Mouse (Mus musculus) ES-E14 (cell line): ENCODE measurements around the gene Ccdc149. TPM values are rescaled to one million over a fixed set of nuclear protein-coding genes. Genes with fewer than 3 reads are reported as not detected.

Experiments
- DNase-seq: peaks from one replicate; pipeline ENCODE4 v3.0.0-alpha.2; 2013; ENCODE audit warnings: low read depth, low spot score
- H3K27ac ChIP-seq: 2 replicates; pipeline ENCODE4 v1.5.1; 2012; ENCODE audit warnings: low read depth, mild to moderate bottlenecking, low read length, moderate library complexity, mixed read lengths; ENCODE audit not compliant: poor library complexity, insufficient read depth, severe bottlenecking
- H3K36me3 ChIP-seq: 2 replicates; pipeline ENCODE4 v1.6.1; 2012; ENCODE audit warnings: mild to moderate bottlenecking, low read length, moderate library complexity, mixed read lengths; ENCODE audit not compliant: control insufficient read depth, poor library complexity, insufficient read depth, severe bottlenecking
- H3K4me1 ChIP-seq, 2 experiments: fragments of 150-350 bp in 1 of 2; sonication (generic) in 1 of 2; 2 replicates each; pipeline ENCODE4 v1.6.1; 2012; ENCODE audit warnings: low read length in 2 of 2, mild to moderate bottlenecking in 1 of 2, mixed read lengths in 1 of 2; ENCODE audit not compliant: control insufficient read depth in 2 of 2, insufficient read depth in 2 of 2, poor library complexity in 1 of 2
- H3K4me3 ChIP-seq, 2 experiments: fragments of 150-350 bp in 1 of 2; sonication (generic) in 1 of 2; 2 replicates each; pipeline ENCODE4 v1.5.1; 2012; ENCODE audit warnings: low read length in 2 of 2, low read depth in 1 of 2, mild to moderate bottlenecking in 1 of 2, mixed read lengths in 1 of 2; ENCODE audit not compliant: insufficient read depth in 1 of 2, poor library complexity in 1 of 2, severe bottlenecking in 1 of 2
- H3K9ac ChIP-seq: 2 replicates; pipeline ENCODE4 v1.6.1; 2012; ENCODE audit warnings: low read depth, mild to moderate bottlenecking, low read length, mixed read lengths; ENCODE audit not compliant: poor library complexity, insufficient read depth, severe bottlenecking
- H3K9me3 ChIP-seq: fragments of 150-350 bp; sonication (generic); 2 replicates; pipeline ENCODE4 v1.6.1; 2012; ENCODE audit warnings: low read depth, mild to moderate bottlenecking, low read length; ENCODE audit not compliant: control insufficient read depth, insufficient read depth
- CHD2 ChIP-seq: IDR thresholded peaks from 2 replicates; pipeline ENCODE4 v1.6.1; 2014; ENCODE audit warnings: mild to moderate bottlenecking, low read depth, low read length, inconsistent platforms
- HCFC1 ChIP-seq: IDR thresholded peaks from 2 replicates; pipeline ENCODE4 v1.6.1; 2012; ENCODE audit warnings: low read length, inconsistent platforms, borderline replicate concordance; ENCODE audit not compliant: insufficient read depth
- MAFK ChIP-seq: IDR thresholded peaks from 2 replicates; pipeline ENCODE4 v1.6.1; 2014; ENCODE audit warnings: mild to moderate bottlenecking, low read depth, low read length, inconsistent platforms; ENCODE audit not compliant: insufficient read depth
- ZC3H11A ChIP-seq: IDR thresholded peaks from 2 replicates; pipeline ENCODE4 v1.6.1; 2012; ENCODE audit warnings: low read depth, mild to moderate bottlenecking, inconsistent platforms, low read length, borderline replicate concordance
- ZNF384 ChIP-seq: IDR thresholded peaks from 2 replicates; pipeline ENCODE4 v1.6.1; 2012; ENCODE audit warnings: low read depth, low read length, inconsistent platforms
- in situ Hi-C, 2 experiments: fragments of 600-800 bp; cut with MboI; formaldehyde crosslinking; loops; one replicate each; pipeline ENCODE4 v1.15.1; 2025; ENCODE audit warnings: low sequenced_read_pairs in 2 of 2, inconsistent platforms in 1 of 2; ENCODE audit not compliant: unreplicated experiment in 2 of 2
- total RNA-seq: library from RNA; depleted of rRNA; stranded (reverse); fragments of 300-350 nt; gene quantifications from 2 replicates; pipeline ENCODE4 v1.2.3, GENCODE M21; 2012; rRNA removed

Ccdc149 gene
- total RNA-seq, 1 experiment = 0.27 TPM

GRCm38 (mm10) chr5:52346890-52347289 is 124.4 kb downstream of the Ccdc149 start:
- in situ Hi-C loops = no loop called here
- TF ChIP-seq ZC3H11A (no peak), MAFK (no peak), ZNF384 (no peak), HCFC1 (no peak), CHD2 (no peak)

GRCm38 (mm10) chr5:52339134-52339533 is 132.2 kb downstream of the Ccdc149 start:
- Histone ChIP-seq H3K9ac (no peak overlapping the region), H3K4me3 (no peak overlapping the region), H3K36me3 (no peaks in the 10 kb centered on the region), H3K9me3 (no peaks in the 10 kb centered on the region), H3K27ac (no peak overlapping the region), H3K4me1 (no peaks in the 10 kb centered on the region)
- in situ Hi-C loops = no loop called here
- TF ChIP-seq HCFC1 = no peak
- no peak for TF ChIP-seq MAFK
- TF ChIP-seq ZNF384 = no peak
- no peak for TF ChIP-seq CHD2
- TF ChIP-seq ZC3H11A = no peak
- no peak for DNase-seq

More at GRCm38 (mm10) chr5:52346890-52347289, 124.4 kb downstream of the Ccdc149 start:
- DNase-seq = no peak
- Histone ChIP-seq H3K9ac (no peak overlapping the region), H3K4me1 (no peaks in the 10 kb centered on the region), H3K27ac (no peak overlapping the region), H3K4me3 (no peak overlapping the region), H3K36me3 (no peaks in the 10 kb centered on the region), H3K9me3 (no peaks in the 10 kb centered on the region)

GRCm38 (mm10) chr5:52335590-52335989 is 135.7 kb downstream of the Ccdc149 start:
- no peaks in the 10 kb centered on the region for H3K36me3 ChIP-seq
- in situ Hi-C loops = no loop called here
- no peaks in the 10 kb centered on the region for H3K9me3 ChIP-seq
- TF ChIP-seq CHD2 (no peak), ZNF384 (no peak), HCFC1 (no peak), ZC3H11A (no peak), MAFK (no peak)
- no peak overlapping the region for H3K9ac ChIP-seq
- H3K27ac ChIP-seq = no peak overlapping the region
- no peak overlapping the region for H3K4me3 ChIP-seq
- no peak for DNase-seq
- H3K4me1 ChIP-seq = no peaks in the 10 kb centered on the region

GRCm38 (mm10) chr5:52332120-52332519 is 139.2 kb downstream of the Ccdc149 start:
- Histone ChIP-seq H3K4me1 (no peaks in the 10 kb centered on the region), H3K4me3 (no peak overlapping the region), H3K9ac (no peak overlapping the region), H3K27ac (no peak overlapping the region), H3K9me3 (no peaks in the 10 kb centered on the region), H3K36me3 (no peaks in the 10 kb centered on the region)
- no peak for DNase-seq
- in situ Hi-C loops = no loop called here
- TF ChIP-seq MAFK = no peak
- no peak for TF ChIP-seq CHD2
- TF ChIP-seq ZC3H11A = no peak
- no peak for TF ChIP-seq HCFC1
- no peak for TF ChIP-seq ZNF384

Other genes with a start within 250 kb of the Ccdc149 start
- not detected in 2 replicates for gene Sod3, start 107.7 kb downstream of the Ccdc149 start, total RNA-seq
- gene Lgi2, start 94.9 kb upstream of the Ccdc149 start, total RNA-seq = 1.0 and 1.5 TPM in 2 replicates
- gene Sepsecs, start 198.2 kb upstream of the Ccdc149 start, total RNA-seq = 9.5 and 9.7 TPM in 2 replicates